Mouse (Mus musculus) heart, embryonic 16.5 days (tissue): Measurements from ENCODE around the gene Mtss1l. TPM values are rescaled to one million over a fixed set of nuclear protein-coding genes. Genes with fewer than 3 reads are reported as not detected.

Experiments
- ATAC-seq: fragments of 200-750 bp; cut with Nextera tagmentation; replicated peaks from 2 replicates; pipeline ENCODE4 v1.8.0; 2017; ENCODE audit warnings: moderate number of reproducible peaks; ENCODE audit not compliant: insufficient read depth, low FRiP score; ENCODE audit errors: extremely low read depth
- H3K27ac ChIP-seq: fragments of 300-500 bp; sonication (generic); 2 replicates; pipeline ENCODE4 v1.5.1; 2014; ENCODE audit warnings: mild to moderate bottlenecking, low read length, control low read depth, moderate library complexity
- H3K27me3 ChIP-seq: fragments of 300-500 bp; sonication (generic); 2 replicates; pipeline ENCODE4 v1.6.1; 2014; ENCODE audit warnings: low read length, mixed read lengths; ENCODE audit not compliant: control insufficient read depth, insufficient read depth
- H3K36me3 ChIP-seq: fragments of 300-500 bp; sonication (generic); 2 replicates; pipeline ENCODE4 v1.6.1; 2014; ENCODE audit not compliant: control insufficient read depth, insufficient read depth
- H3K4me1 ChIP-seq: fragments of 300-500 bp; sonication (generic); 2 replicates; pipeline ENCODE4 v1.6.1; 2014; ENCODE audit warnings: low read length, mixed read lengths; ENCODE audit not compliant: control insufficient read depth, insufficient read depth
- H3K4me2 ChIP-seq: fragments of 300-500 bp; sonication (generic); 2 replicates; pipeline ENCODE4 v1.6.1; 2014; ENCODE audit warnings: low read depth, mild to moderate bottlenecking, control low read depth, low read length
- H3K4me3 ChIP-seq: fragments of 300-500 bp; sonication (generic); 2 replicates; pipeline ENCODE4 v1.5.1; 2014; ENCODE audit warnings: mild to moderate bottlenecking, control low read depth, low read length
- H3K9ac ChIP-seq: fragments of 300-500 bp; sonication (generic); 2 replicates; pipeline ENCODE4 v1.6.1; 2014; ENCODE audit warnings: low read length, control low read depth
- H3K9me3 ChIP-seq: fragments of 300-500 bp; sonication (generic); replicated peaks from 2 replicates; pipeline ENCODE4 v1.6.1; 2016; ENCODE audit warnings: low read length; ENCODE audit not compliant: control insufficient read depth
- WGBS: fragments of 180-500 bp; shearing (Covaris S2); extraction: QIAGEN DNeasy Blood & Tissue Kit; methylation state at CpG from one replicate; pipeline ENCODE4 v1.1.7; 2014; 5-methylcytosine and 5-hydroxymethylcytosine counted together
- polyA plus RNA-seq: library from polyadenylated mRNA; unstranded; fragments of >200 nt; fragmentation: Nextera tagmentation; extraction: Ambion mirVana; gene quantifications from 2 replicates; pipeline ENCODE4 v1.2.1, GENCODE M21; 2015

The Mtss1l gene
- polyA plus RNA-seq, 1 experiment from 2014 or later = 4.5 TPM

DNA sequence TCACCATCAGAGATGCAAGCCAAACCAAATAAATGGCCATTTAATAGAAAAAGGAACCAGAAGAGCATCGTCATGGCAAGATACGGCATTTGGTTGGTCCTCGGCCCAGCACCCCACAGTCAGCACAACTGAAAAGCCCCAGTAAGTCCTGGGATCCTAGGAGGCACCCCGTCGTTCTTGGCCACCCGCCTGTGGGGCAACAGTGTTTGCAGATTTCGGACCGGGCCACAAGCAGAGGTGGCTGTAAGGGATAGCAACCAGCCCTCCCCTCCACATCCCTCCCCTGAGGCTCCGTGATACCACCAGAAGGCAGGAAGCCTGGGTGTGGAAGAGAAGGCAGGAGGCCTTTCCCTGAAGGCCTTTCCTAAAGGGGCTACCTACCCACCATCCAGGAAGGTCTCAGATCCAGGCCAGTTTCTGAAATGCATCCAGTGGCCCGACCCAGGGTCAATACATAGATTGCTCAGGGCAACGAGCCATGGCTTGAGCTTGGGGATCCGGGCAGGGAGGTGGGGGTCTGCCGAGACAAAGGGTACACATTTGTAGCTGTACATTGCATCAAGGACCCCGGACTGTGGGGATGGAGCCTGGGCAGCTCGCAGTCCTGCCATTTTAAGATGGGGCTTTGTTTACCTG is 20.7 kb downstream of the Mtss1l start:
- H3K4me2 ChIP-seq = no peak overlapping the region
- H3K9ac ChIP-seq = no peak overlapping the region
- no peaks in the 10 kb centered on the region for H3K27me3 ChIP-seq
- H3K4me1 ChIP-seq = no peaks in the 10 kb centered on the region
- H3K9me3 ChIP-seq = no peaks in the 10 kb centered on the region
- WGBS = 78% methylated on average over 15 of the region's 15 CpGs
- no peak overlapping the region for H3K4me3 ChIP-seq
- no peak overlapping the region for H3K27ac ChIP-seq
- H3K36me3 ChIP-seq = peaks cover 23% of the 10 kb centered on the region
- no peak for ATAC-seq

DNA sequence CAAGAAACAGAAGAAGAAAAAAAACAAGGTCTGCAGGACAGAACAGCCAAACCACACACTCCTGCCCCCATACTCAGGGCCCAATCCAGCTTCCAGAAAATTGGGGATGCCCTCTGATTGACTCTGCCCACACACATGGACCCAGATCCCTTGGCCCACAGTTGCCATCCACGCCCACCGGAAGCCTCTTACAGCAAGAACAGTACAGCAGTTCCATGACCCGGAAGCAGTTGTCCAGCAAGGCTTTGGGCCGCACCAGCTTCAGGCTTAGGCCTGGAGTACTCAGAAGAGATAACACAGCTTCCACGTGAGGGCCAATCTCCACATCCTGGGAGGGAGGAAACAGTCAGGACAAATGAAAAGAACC is 21.2 kb downstream of the Mtss1l start:
- H3K4me3 ChIP-seq = no peak overlapping the region
- H3K9ac ChIP-seq = no peak overlapping the region
- ATAC-seq = no peak
- 75% methylated on average over 5 of the region's 5 CpGs for WGBS
- no peak overlapping the region for H3K27ac ChIP-seq
- H3K27me3 ChIP-seq = no peaks in the 10 kb centered on the region
- H3K4me1 ChIP-seq = no peaks in the 10 kb centered on the region
- H3K36me3 ChIP-seq = peaks cover 19% of the 10 kb centered on the region
- H3K9me3 ChIP-seq = no peaks in the 10 kb centered on the region
- H3K4me2 ChIP-seq = no peak overlapping the region

DNA sequence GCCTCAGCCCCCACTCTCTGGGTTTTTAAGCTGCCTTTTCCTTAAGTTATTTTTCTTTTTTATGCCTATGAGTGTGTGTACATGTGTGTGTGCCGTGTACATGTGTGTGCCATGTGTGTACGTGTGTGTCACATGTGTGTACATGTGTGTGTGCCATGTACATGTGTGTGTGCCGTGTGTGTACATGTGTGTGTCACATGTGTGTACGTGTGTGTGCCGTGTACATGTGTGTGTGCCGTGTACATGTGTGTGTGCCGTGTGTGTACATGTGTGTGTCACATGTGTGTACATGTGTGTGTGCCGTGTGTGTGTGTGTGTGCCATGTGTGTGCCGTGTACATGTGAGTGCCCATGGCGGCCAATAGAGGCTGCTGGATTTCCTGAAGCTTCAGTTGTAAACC is 23.9 kb downstream of the Mtss1l start:
- no peak overlapping the region for H3K4me3 ChIP-seq
- no peaks in the 10 kb centered on the region for H3K9me3 ChIP-seq
- 90% methylated on average over 10 of the region's 10 CpGs for WGBS
- no peak overlapping the region for H3K9ac ChIP-seq
- H3K4me2 ChIP-seq = no peak overlapping the region
- no peak overlapping the region for H3K27ac ChIP-seq
- H3K36me3 ChIP-seq = no peaks in the 10 kb centered on the region
- no peaks in the 10 kb centered on the region for H3K27me3 ChIP-seq
- ATAC-seq = no peak
- H3K4me1 ChIP-seq = no peaks in the 10 kb centered on the region

DNA sequence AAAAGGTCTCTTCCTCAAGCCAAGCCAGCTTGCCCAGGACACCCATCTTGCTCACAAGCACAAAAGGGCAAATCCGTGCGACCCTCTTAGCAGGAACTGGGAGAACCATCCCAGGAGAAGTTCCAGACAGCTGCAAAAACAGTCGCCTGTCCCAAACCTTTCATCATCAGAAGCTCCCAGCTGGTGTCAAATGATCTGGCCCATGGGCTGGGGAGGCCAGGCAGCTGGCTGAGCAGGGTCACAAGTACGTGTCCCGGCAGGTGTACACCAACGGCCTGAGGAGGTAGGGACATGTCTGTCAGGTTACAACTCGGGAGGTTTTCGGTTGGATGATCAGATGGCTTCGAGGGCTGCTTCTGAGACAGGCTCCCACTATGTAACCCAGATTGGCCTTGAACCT is 25.4 kb downstream of the Mtss1l start:
- Histone ChIP-seq H3K4me3 (no peak overlapping the region), H3K4me2 (no peak overlapping the region), H3K4me1 (no peaks in the 10 kb centered on the region), H3K27ac (no peak overlapping the region), H3K9ac (no peak overlapping the region), H3K36me3 (no peaks in the 10 kb centered on the region), H3K9me3 (no peaks in the 10 kb centered on the region), H3K27me3 (no peaks in the 10 kb centered on the region)
- WGBS = 61% methylated on average over 9 of the region's 9 CpGs
- ATAC-seq = no peak

DNA sequence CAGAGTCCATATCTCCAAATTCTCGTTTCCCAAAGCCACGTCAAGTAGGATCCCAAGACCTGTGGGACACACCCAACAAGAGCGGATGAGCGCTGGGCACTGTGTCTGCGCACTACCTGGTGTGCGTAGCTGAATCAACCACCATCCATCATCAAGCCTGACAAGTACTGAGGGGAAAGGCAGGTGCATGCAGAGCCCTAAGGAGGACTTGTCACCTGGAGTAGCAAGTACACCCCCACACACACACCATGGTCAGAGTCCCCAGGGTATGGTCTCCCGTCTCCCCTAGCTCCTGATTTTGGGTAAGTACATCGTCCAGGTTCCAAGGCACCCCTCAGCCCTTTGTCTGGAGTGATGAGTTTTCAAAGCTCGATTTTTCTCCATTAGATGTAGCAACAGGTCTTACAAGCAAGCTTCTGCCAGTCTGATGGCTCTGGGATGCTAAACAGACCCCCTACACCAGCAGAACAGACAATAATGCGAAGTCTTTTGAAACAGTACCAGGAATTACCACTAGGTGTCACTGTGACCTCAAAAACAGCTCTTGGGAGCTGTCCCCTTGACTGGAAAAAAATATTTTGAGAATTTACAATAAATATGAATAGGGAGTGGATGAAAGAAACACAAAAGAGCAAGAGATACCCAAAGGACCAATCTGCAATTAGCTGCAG is 28.4 kb downstream of the Mtss1l start:
- ATAC-seq = no peak
- Histone ChIP-seq H3K4me1 (no peaks in the 10 kb centered on the region), H3K27me3 (no peaks in the 10 kb centered on the region), H3K9me3 (no peaks in the 10 kb centered on the region), H3K9ac (no peak overlapping the region), H3K4me2 (no peak overlapping the region), H3K4me3 (no peak overlapping the region), H3K27ac (no peak overlapping the region), H3K36me3 (no peaks in the 10 kb centered on the region)
- WGBS = 56% methylated on average over 10 of the region's 10 CpGs

DNA sequence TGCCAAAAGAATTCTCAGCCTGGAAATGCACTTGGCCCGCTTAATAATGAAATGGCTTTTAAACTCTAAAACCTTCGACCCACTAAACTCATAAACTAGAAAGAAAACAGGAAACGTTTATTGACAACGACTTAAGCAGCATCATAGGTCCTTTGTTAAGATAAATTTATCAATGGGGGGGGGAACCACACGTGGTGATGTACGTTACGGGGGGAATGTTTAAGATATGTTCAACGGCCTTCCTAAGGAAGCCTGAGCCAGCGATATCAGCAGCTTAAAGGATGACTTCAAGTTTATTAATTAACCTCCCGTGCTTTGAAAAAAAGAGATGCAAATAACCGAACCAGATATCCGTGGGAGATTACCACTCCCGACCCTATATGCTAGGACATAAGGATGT is 29.0 kb downstream of the Mtss1l start:
- H3K9me3 ChIP-seq = no peaks in the 10 kb centered on the region
- H3K4me3 ChIP-seq = no peak overlapping the region
- H3K36me3 ChIP-seq = no peaks in the 10 kb centered on the region
- 34% methylated on average over 13 of the region's 13 CpGs for WGBS
- H3K4me2 ChIP-seq = no peak overlapping the region
- H3K27ac ChIP-seq = no peak overlapping the region
- H3K9ac ChIP-seq = no peak overlapping the region
- H3K4me1 ChIP-seq = no peaks in the 10 kb centered on the region
- ATAC-seq = no peak
- H3K27me3 ChIP-seq = no peaks in the 10 kb centered on the region

DNA sequence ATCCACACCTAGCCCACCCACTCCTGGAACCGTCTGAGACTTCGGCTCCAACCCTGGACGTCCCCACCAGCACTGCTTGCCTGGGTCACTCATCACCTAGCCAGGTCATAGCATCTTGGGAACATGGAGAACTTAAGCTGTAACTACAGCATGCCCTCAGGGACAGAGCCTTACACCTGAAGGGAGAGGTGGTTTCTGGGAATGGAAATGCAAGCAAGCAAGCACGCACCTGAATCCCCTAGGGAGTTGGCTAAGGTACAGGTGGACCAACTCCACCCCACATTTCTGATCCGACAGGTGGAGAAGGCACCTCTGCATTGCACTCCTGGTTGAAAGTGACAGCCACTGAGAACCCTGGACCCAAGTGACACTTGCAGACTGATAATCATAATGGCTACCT is 30.2 kb downstream of the Mtss1l start:
- H3K27ac ChIP-seq = no peak overlapping the region
- 80% methylated on average over 5 of the region's 5 CpGs for WGBS
- H3K4me2 ChIP-seq = no peak overlapping the region
- H3K4me3 ChIP-seq = no peak overlapping the region
- no peak overlapping the region for H3K9ac ChIP-seq
- no peaks in the 10 kb centered on the region for H3K4me1 ChIP-seq
- no peak for ATAC-seq
- no peaks in the 10 kb centered on the region for H3K9me3 ChIP-seq
- no peaks in the 10 kb centered on the region for H3K27me3 ChIP-seq
- H3K36me3 ChIP-seq = no peaks in the 10 kb centered on the region

DNA sequence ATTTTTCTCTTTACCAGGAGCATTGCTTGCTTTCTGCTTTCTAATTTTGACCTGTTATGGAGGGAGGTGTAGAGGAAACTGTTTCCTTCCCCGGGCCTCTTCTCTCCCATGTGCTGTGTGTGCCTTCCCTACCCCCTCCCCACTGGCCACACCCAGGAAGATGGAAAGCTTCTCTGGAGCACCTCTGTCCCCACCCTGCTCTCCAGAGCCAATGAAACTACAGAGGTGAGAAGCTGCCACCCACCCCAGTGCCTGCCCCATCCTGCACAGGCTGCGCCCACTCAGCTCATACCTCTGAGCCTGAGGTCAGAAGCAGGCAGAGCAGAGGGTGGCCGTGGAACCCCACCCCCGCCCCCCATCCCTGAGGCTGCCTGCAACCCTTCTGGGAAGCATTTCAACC is 33.4 kb downstream of the Mtss1l start:
- Histone ChIP-seq H3K9me3 (no peaks in the 10 kb centered on the region), H3K4me2 (no peak overlapping the region), H3K4me1 (no peaks in the 10 kb centered on the region), H3K4me3 (no peak overlapping the region), H3K36me3 (no peaks in the 10 kb centered on the region), H3K9ac (no peak overlapping the region), H3K27me3 (no peaks in the 10 kb centered on the region), H3K27ac (no peak overlapping the region)
- ATAC-seq = no peak
- 48% methylated on average over 4 of the region's 4 CpGs for WGBS

DNA sequence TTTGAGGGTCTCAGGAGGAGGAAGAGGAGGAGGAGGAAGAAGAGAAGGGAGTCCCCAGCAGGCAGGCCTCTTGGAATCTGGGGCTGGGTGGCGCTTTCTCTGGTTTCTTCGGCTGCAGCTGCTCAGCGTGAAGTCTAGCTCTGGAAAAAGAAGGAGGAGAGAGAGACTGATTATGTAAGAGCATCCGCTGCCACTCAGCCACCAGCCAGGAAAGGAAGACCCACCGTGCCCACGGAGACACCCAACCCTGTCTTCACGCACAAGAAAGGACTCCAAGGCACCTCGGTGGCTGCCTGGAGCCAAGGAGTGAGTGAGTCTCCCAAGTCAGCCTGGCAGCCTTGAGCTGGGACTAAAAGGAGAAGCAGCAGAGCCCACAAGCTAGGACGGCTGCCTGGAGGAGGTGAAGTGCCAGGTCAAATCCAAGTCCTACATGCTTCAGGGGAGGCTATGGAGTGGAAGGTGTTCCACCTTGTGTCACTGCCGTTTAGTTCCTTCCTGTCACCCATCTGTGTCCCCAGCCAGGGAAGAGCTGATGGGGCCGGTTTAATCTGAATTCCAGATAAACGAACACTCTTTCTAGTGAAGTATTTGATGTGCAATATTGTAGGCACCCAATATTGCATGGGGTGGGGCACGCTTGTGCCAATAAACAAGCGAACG is 34.4 kb downstream of the Mtss1l start:
- H3K36me3 ChIP-seq = no peaks in the 10 kb centered on the region
- H3K27me3 ChIP-seq = no peaks in the 10 kb centered on the region
- H3K4me1 ChIP-seq = peaks cover 4% of the 10 kb centered on the region
- no peak overlapping the region for H3K4me3 ChIP-seq
- no peak overlapping the region for H3K4me2 ChIP-seq
- 51% methylated on average over 15 of the region's 15 CpGs for WGBS
- no peak overlapping the region for H3K9ac ChIP-seq
- no peak overlapping the region for H3K27ac ChIP-seq
- ATAC-seq = no peak
- H3K9me3 ChIP-seq = no peaks in the 10 kb centered on the region
